Mouse (Mus musculus): ENCODE data around the gene Slc25a47. TPM values are rescaled to one million over a fixed set of nuclear protein-coding genes. Genes with fewer than 3 reads are reported as not detected.
"Not testable (repeated sequence)": the region's sequence is repeated elsewhere in the genome, so short reads cannot be mapped to it uniquely, and the experiment has no call there.

The Slc25a47 gene
- polyA plus RNA-seq, 1 experiment: 9.8 TPM

DNA sequence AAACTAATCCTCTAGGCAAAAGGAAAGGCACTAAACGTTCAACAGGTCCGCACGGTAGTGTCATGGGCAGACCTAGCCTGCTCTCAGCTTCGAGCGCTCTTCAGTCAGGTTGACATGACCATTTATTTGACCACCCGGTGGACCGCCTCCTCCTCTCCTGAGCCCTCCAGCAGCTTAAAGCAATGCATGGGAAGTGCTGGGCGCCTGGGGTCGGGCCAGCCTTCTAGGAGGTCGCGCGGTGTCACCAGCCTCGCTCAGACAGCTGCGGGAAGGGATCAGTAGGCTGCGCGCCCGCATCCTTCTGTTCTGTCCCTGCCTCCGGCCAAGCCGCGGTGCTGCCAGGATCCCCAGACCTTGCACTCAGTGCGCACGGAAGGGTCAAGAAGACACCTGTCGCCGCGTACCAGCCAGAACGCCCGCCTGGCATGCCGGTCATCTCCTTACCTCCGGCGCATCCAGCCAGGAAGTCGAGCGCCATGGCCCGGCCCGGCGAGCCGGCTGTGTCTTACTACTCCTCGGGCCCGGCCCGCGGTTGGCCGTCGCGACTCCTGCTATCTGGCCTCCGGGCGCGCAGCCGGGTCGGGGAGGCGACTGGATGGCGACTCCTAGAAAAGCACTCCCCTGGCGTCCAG, 522 bp upstream of the Slc25a47 start:
- WGBS: 1% methylated on average over 51 of the region's 51 CpGs
- Histone ChIP-seq H3K27ac (ENCODE audit: insufficient read depth, low read length) (peak overlapping the region; percentile 93), H3K4me1 (ENCODE audit: control insufficient read depth, insufficient read depth, low read length) (peaks cover 39% of the 10 kb centered on the region), H3K4me3 (replicated peaks; ENCODE audit: insufficient read depth, low read depth, low read length) (peak overlapping the region; percentile 87), H3K27me3 (ENCODE audit: control insufficient read depth, insufficient read depth, low read length) (no peaks in the 10 kb centered on the region)
- TF ChIP-seq POLR2A (IDR thresholded peaks at IDR 0.05; ENCODE audit: borderline replicate concordance, insufficient read depth, low read length) (no peak; the same call in 1 of the 2 replicates), CTCF (IDR thresholded peaks at IDR 0.05; ENCODE audit: borderline replicate concordance, insufficient read depth, low read depth, low read length) (no peak)
- DNase-seq: no peak

DNA sequence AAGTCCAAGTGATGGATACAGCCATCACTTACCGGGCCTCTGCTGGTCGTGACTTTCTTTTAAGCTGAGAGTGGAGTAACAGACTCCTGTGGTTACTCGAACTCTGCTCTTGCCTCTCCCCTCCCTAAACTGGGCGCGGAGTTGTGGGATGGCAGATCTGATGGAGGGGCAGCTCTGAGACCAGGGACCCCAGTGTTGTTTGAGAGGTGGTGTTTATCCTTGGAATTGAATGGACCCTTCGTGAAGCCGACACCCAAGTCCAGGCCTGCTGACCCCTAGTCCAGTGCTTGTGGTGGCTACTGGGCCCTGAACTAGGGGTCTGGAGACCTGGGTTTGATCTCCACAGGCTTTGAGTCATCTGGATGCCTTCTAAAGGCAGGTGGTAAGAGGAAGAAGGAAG, 876 bp downstream of the Slc25a47 start:
- H3K27me3 ChIP-seq (ENCODE audit: control insufficient read depth, insufficient read depth, low read length): no peaks in the 10 kb centered on the region
- peak overlapping the region; percentile 30; the same call in 1 of the 2 replicates for H3K27ac ChIP-seq (ENCODE audit: insufficient read depth, low read length)
- TF ChIP-seq POLR2A (IDR thresholded peaks at IDR 0.05; ENCODE audit: borderline replicate concordance, insufficient read depth, low read length): no peak
- no peak for TF ChIP-seq CTCF (IDR thresholded peaks at IDR 0.05; ENCODE audit: borderline replicate concordance, insufficient read depth, low read depth, low read length)
- no peak for DNase-seq
- H3K4me3 ChIP-seq (replicated peaks; ENCODE audit: insufficient read depth, low read depth, low read length): peak overlapping the region; percentile 81
- H3K4me1 ChIP-seq (ENCODE audit: control insufficient read depth, insufficient read depth, low read length): peaks cover 31% of the 10 kb centered on the region
- 40% methylated on average over 7 of the region's 7 CpGs for WGBS

DNA sequence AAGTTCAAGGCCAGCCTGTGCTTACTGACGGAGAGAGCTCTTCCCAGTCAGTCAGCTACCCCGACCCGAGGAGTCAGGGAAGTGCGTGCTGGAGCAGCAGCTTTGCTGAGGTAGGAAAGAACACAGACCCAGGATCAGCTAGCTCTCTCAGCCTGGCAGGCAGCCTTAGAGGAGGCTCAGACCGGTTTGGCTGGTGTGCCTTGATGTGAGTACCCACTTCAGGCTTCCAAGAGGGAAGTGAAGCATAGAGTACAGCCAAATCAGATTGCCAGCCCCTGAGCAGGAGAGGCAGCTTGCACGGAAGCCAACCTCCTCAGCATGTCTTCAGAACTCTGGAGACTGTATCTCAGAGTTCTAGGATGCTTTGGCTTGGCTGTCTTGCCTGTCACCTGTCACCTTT, 5.3 kb downstream of the Slc25a47 start:
- no peak for DNase-seq
- WGBS: 27% methylated on average over 6 of the region's 6 CpGs
- TF ChIP-seq CTCF (IDR thresholded peaks at IDR 0.05; ENCODE audit: borderline replicate concordance, insufficient read depth, low read depth, low read length) (no peak), POLR2A (IDR thresholded peaks at IDR 0.05; ENCODE audit: borderline replicate concordance, insufficient read depth, low read length) (no peak)
- peaks cover 14% of the 10 kb centered on the region for H3K4me1 ChIP-seq (ENCODE audit: control insufficient read depth, insufficient read depth, low read length)
- no peak overlapping the region for H3K4me3 ChIP-seq (replicated peaks; ENCODE audit: insufficient read depth, low read depth, low read length)
- no peaks in the 10 kb centered on the region for H3K27me3 ChIP-seq (ENCODE audit: control insufficient read depth, insufficient read depth, low read length)
- no peak overlapping the region for H3K27ac ChIP-seq (ENCODE audit: insufficient read depth, low read length)

DNA sequence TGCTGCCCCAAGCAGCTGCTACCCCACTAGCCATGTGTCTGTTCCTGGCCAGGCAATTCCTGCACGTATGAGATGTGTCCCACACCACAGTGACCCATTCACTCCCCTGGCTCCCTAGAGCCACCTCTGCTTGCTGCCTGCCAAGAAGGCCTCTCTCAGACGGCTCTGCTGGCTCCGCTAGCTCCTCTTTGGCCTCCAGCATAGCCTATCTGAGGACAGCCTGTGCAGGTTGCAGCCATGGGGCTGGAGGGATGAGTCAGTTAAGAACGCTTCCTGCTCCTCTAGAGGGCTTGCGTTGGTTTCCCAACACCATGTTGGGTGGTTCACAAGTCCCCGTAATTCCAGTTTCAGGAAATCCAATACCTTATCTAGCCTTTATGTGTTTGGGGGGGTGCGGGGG, 6.8 kb downstream of the Slc25a47 start:
- no peak overlapping the region for H3K27ac ChIP-seq (ENCODE audit: insufficient read depth, low read length)
- H3K4me1 ChIP-seq (ENCODE audit: control insufficient read depth, insufficient read depth, low read length): peaks cover 3% of the 10 kb centered on the region; the same call in 1 of the 2 replicates
- TF ChIP-seq POLR2A (IDR thresholded peaks at IDR 0.05; ENCODE audit: borderline replicate concordance, insufficient read depth, low read length): no peak
- no peak for TF ChIP-seq CTCF (IDR thresholded peaks at IDR 0.05; ENCODE audit: borderline replicate concordance, insufficient read depth, low read depth, low read length)
- no peaks in the 10 kb centered on the region for H3K27me3 ChIP-seq (ENCODE audit: control insufficient read depth, insufficient read depth, low read length)
- WGBS: 76% methylated on average over 7 of the region's 7 CpGs
- H3K4me3 ChIP-seq (replicated peaks; ENCODE audit: insufficient read depth, low read depth, low read length): no peak overlapping the region
- no peak for DNase-seq

DNA sequence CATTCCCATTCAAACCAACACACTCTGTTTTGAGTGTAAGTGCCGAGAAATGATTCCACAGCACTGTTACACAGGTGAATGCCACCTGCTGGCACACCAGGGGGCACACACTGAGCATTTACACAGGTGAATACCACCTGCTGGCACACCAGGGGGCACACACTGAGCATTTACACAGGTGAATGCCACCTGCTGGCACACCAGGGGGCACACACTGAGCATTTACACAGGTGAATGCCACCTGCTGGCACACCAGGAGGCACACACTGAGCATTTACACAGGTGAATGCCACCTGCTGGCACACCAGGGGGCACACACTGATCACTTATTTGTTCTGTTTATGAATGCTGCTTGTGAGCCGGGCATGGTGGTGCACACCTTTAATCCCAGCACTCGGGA, 12.2 kb downstream of the Slc25a47 start:
- H3K4me1 ChIP-seq (ENCODE audit: control insufficient read depth, insufficient read depth, low read length); H3K27me3 ChIP-seq (ENCODE audit: control insufficient read depth, insufficient read depth, low read length); DNase-seq; H3K27ac ChIP-seq (ENCODE audit: insufficient read depth, low read length); H3K4me3 ChIP-seq (replicated peaks; ENCODE audit: insufficient read depth, low read depth, low read length): not testable (repeated sequence)
- WGBS: 88% methylated on average over 3 of the region's 3 CpGs

DNA sequence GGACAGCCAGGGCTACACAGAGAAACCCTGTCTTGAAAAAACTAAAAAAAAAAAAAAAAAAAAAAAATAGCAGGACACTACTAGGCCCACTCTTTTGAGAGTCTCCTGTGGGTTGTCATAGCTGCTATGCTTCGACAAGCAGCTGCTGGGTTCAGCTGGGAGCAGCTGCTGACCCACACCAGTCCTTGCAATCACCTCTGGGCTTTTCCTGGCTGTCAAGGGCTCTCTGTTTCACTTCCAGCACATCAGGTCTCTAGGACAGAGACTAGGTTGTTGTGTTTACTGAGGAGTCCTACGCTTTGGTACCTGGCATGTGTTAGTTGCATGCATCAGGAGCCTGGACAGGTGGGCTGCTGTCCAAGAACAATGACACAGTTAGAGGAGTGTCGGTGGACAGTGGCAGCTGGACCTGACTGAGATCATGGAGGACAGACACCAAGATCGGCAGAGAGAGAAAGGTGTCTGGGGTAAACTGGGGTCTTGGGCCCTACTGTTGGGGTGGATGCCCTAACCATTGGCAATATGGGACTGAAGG, 13.7 kb downstream of the Slc25a47 start:
- TF ChIP-seq POLR2A (IDR thresholded peaks at IDR 0.05; ENCODE audit: borderline replicate concordance, insufficient read depth, low read length) (no peak), CTCF (IDR thresholded peaks at IDR 0.05; ENCODE audit: borderline replicate concordance, insufficient read depth, low read depth, low read length) (no peak)
- H3K27me3 ChIP-seq (ENCODE audit: control insufficient read depth, insufficient read depth, low read length): no peaks in the 10 kb centered on the region
- no peak for DNase-seq
- WGBS: 58% methylated on average over 4 of the region's 4 CpGs
- no peak overlapping the region for H3K27ac ChIP-seq (ENCODE audit: insufficient read depth, low read length)
- no peak overlapping the region for H3K4me3 ChIP-seq (replicated peaks; ENCODE audit: insufficient read depth, low read depth, low read length)
- H3K4me1 ChIP-seq (ENCODE audit: control insufficient read depth, insufficient read depth, low read length): no peaks in the 10 kb centered on the region; the same call in 1 of the 2 replicates

DNA sequence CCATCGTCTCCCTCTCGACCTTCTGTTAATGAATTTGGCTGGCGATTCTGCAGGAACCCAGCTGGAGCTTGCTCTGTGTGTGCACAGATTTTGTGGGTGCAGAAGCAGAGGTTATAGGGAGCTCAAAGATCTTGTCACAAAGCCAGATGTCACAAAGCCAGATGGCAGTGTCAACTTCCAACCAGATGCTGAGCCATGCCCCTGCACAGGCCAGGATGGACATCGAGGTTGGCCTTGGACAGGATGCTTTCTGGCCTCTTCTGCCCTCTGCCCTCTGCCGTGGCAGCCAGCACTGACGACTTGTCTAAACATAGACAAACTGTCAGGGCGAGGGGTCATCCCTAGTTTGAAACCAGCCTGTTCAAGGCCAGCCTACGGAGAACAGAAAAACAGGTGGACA, 14.3 kb downstream of the Slc25a47 start:
- WGBS: 29% methylated on average over 8 of the region's 8 CpGs
- Histone ChIP-seq H3K27me3 (ENCODE audit: control insufficient read depth, insufficient read depth, low read length) (no peaks in the 10 kb centered on the region), H3K4me3 (replicated peaks; ENCODE audit: insufficient read depth, low read depth, low read length) (no peak overlapping the region), H3K4me1 (ENCODE audit: control insufficient read depth, insufficient read depth, low read length) (no peaks in the 10 kb centered on the region; the same call in 1 of the 2 replicates), H3K27ac (ENCODE audit: insufficient read depth, low read length) (no peak overlapping the region)
- no peak for DNase-seq
- no peak for TF ChIP-seq CTCF (IDR thresholded peaks at IDR 0.05; ENCODE audit: borderline replicate concordance, insufficient read depth, low read depth, low read length)
- no peak for TF ChIP-seq POLR2A (IDR thresholded peaks at IDR 0.05; ENCODE audit: borderline replicate concordance, insufficient read depth, low read length)

DNA sequence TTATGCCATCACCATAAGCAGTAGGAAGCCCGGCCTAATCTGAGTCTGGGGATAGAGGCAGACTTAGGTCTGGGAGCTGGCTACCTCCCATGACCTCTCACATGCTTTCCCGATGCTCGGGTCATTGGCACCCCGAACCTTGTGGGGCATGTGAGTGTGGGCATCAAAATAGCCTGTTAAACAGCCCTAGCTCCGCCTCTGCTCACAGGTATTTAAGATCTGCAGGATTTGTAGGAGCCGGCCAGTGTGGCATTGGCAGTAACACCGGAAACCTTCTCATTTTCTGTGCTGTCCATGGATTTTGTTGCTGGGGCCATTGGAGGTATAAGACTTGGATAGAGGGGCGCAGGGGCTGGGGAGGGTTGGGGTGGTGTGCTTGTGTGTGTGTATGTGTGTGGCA, 15.0 kb downstream of the Slc25a47 start:
- no peak overlapping the region for H3K27ac ChIP-seq (ENCODE audit: insufficient read depth, low read length)
- no peaks in the 10 kb centered on the region for H3K27me3 ChIP-seq (ENCODE audit: control insufficient read depth, insufficient read depth, low read length)
- no peak overlapping the region for H3K4me3 ChIP-seq (replicated peaks; ENCODE audit: insufficient read depth, low read depth, low read length)
- no peak for TF ChIP-seq POLR2A (IDR thresholded peaks at IDR 0.05; ENCODE audit: borderline replicate concordance, insufficient read depth, low read length)
- TF ChIP-seq CTCF (IDR thresholded peaks at IDR 0.05; ENCODE audit: borderline replicate concordance, insufficient read depth, low read depth, low read length): no peak
- no peaks in the 10 kb centered on the region; the same call in 1 of the 2 replicates for H3K4me1 ChIP-seq (ENCODE audit: control insufficient read depth, insufficient read depth, low read length)
- 78% methylated on average over 8 of the region's 8 CpGs for WGBS
- no peak for DNase-seq
